Mouse (Mus musculus): Measurements from ENCODE around the gene Mrpl34. TPM values are rescaled to one million over a fixed set of nuclear protein-coding genes. Genes with fewer than 3 reads are reported as not detected.

Gene Mrpl34
- polyA plus RNA-seq, 1 experiment from 2014 or later = 178 TPM

- Histone ChIP-seq H3K9me3 (ENCODE audit: control insufficient read depth, low read length) (no peaks in the 10 kb centered on the region), H3K4me1 (ENCODE audit: control insufficient read depth, insufficient read depth, low read length) (peaks cover 11% of the 10 kb centered on the region; the same call in 1 of the 2 replicates), H3K27ac (ENCODE audit: low read depth, low read length) (no peak overlapping the region), H3K36me3 (ENCODE audit: control insufficient read depth, insufficient read depth, low read length) (peaks cover 47% of the 10 kb centered on the region), H3K9ac (ENCODE audit: low read depth, low read length) (no peak overlapping the region), H3K27me3 (ENCODE audit: control insufficient read depth, insufficient read depth, low read length) (no peaks in the 10 kb centered on the region), H3K4me2 (replicated peaks; ENCODE audit: low read depth, low read length) (no peak overlapping the region), H3K4me3 (ENCODE audit: low read length) (no peak overlapping the region)
- ATAC-seq (ENCODE audit: low FRiP score, low TSS enrichment) = no peak
- WGBS = 90% methylated on average over 8 of the region's 8 CpGs
These were observed 8.0 kb downstream of the Mrpl34 start for GRCm38 (mm10) chr8:71472601-71473386.

GRCm38 (mm10) chr8:71474344-71474743 lies 9.6 kb downstream of the Mrpl34 start:
- no peak overlapping the region for H3K27ac ChIP-seq (ENCODE audit: low read depth, low read length)
- no peak overlapping the region for H3K4me2 ChIP-seq (replicated peaks; ENCODE audit: low read depth, low read length)
- no peaks in the 10 kb centered on the region for H3K27me3 ChIP-seq (ENCODE audit: control insufficient read depth, insufficient read depth, low read length)
- H3K4me1 ChIP-seq (ENCODE audit: control insufficient read depth, insufficient read depth, low read length) = peaks cover 11% of the 10 kb centered on the region; the same call in 1 of the 2 replicates
- no peak overlapping the region for H3K4me3 ChIP-seq (ENCODE audit: low read length)
- WGBS = 94% methylated on average over 18 of the region's 18 CpGs
- H3K36me3 ChIP-seq (ENCODE audit: control insufficient read depth, insufficient read depth, low read length) = peaks cover 47% of the 10 kb centered on the region
- H3K9me3 ChIP-seq (ENCODE audit: control insufficient read depth, low read length) = no peaks in the 10 kb centered on the region
- H3K9ac ChIP-seq (ENCODE audit: low read depth, low read length) = no peak overlapping the region
- no peak for ATAC-seq (ENCODE audit: low FRiP score, low TSS enrichment)

GRCm38 (mm10) chr8:71474785-71475701 lies 10.3 kb downstream of the Mrpl34 start:
- 0 out of 2 replicates have a peak overlapping the region, but pooled peaks have one; percentile 68 for H3K27ac ChIP-seq (ENCODE audit: low read depth, low read length)
- H3K27me3 ChIP-seq (ENCODE audit: control insufficient read depth, insufficient read depth, low read length) = no peaks in the 10 kb centered on the region
- no peak for ATAC-seq (ENCODE audit: low FRiP score, low TSS enrichment)
- peaks cover 11% of the 10 kb centered on the region; the same call in 1 of the 2 replicates for H3K4me1 ChIP-seq (ENCODE audit: control insufficient read depth, insufficient read depth, low read length)
- no peak overlapping the region for H3K4me3 ChIP-seq (ENCODE audit: low read length)
- no peak overlapping the region for H3K4me2 ChIP-seq (replicated peaks; ENCODE audit: low read depth, low read length)
- no peak overlapping the region for H3K9ac ChIP-seq (ENCODE audit: low read depth, low read length)
- peaks cover 47% of the 10 kb centered on the region for H3K36me3 ChIP-seq (ENCODE audit: control insufficient read depth, insufficient read depth, low read length)
- WGBS = 88% methylated on average over 25 of the region's 25 CpGs
- no peaks in the 10 kb centered on the region for H3K9me3 ChIP-seq (ENCODE audit: control insufficient read depth, low read length)

GRCm38 (mm10) chr8:71475702-71476075 lies 10.9 kb downstream of the Mrpl34 start:
- Histone ChIP-seq H3K9ac (ENCODE audit: low read depth, low read length) (peak overlapping the region; percentile 72; the same call in 1 of the 2 replicates), H3K27me3 (ENCODE audit: control insufficient read depth, insufficient read depth, low read length) (no peaks in the 10 kb centered on the region), H3K4me3 (ENCODE audit: low read length) (peak overlapping the region; percentile 53), H3K36me3 (ENCODE audit: control insufficient read depth, insufficient read depth, low read length) (peaks cover 46% of the 10 kb centered on the region), H3K27ac (ENCODE audit: low read depth, low read length) (peak overlapping the region; percentile 68), H3K4me1 (ENCODE audit: control insufficient read depth, insufficient read depth, low read length) (peaks cover 11% of the 10 kb centered on the region), H3K9me3 (ENCODE audit: control insufficient read depth, low read length) (no peaks in the 10 kb centered on the region), H3K4me2 (replicated peaks; ENCODE audit: low read depth, low read length) (peak overlapping the region; percentile 89)
- no peak; the same call in 1 of the 2 replicates for ATAC-seq (ENCODE audit: low FRiP score, low TSS enrichment)
- WGBS = 25% methylated on average over 4 of the region's 4 CpGs

- peak overlapping the region; percentile 72 for H3K9ac ChIP-seq (ENCODE audit: low read depth, low read length)
- H3K36me3 ChIP-seq (ENCODE audit: control insufficient read depth, insufficient read depth, low read length) = peaks cover 40% of the 10 kb centered on the region
- no peaks in the 10 kb centered on the region for H3K27me3 ChIP-seq (ENCODE audit: control insufficient read depth, insufficient read depth, low read length)
- 1% methylated on average over 54 of the region's 121 CpGs for WGBS
- peak; percentile 75 for ATAC-seq (ENCODE audit: low FRiP score, low TSS enrichment)
- peak overlapping the region; percentile 89 for H3K4me2 ChIP-seq (replicated peaks; ENCODE audit: low read depth, low read length)
- H3K27ac ChIP-seq (ENCODE audit: low read depth, low read length) = peak overlapping the region; percentile 68
- H3K9me3 ChIP-seq (ENCODE audit: control insufficient read depth, low read length) = no peaks in the 10 kb centered on the region
- peak overlapping the region; percentile 53 for H3K4me3 ChIP-seq (ENCODE audit: low read length)
- H3K4me1 ChIP-seq (ENCODE audit: control insufficient read depth, insufficient read depth, low read length) = peaks cover 14% of the 10 kb centered on the region
These were observed 11.6 kb downstream of the Mrpl34 start for GRCm38 (mm10) chr8:71476099-71476940.

GRCm38 (mm10) chr8:71477196-71477845 lies 12.6 kb downstream of the Mrpl34 start:
- H3K36me3 ChIP-seq (ENCODE audit: control insufficient read depth, insufficient read depth, low read length) = peaks cover 35% of the 10 kb centered on the region
- peak overlapping the region; percentile 89 for H3K4me2 ChIP-seq (replicated peaks; ENCODE audit: low read depth, low read length)
- 48% methylated on average over 14 of the region's 14 CpGs for WGBS
- H3K9me3 ChIP-seq (ENCODE audit: control insufficient read depth, low read length) = no peaks in the 10 kb centered on the region
- ATAC-seq (ENCODE audit: low FRiP score, low TSS enrichment) = no peak
- H3K27ac ChIP-seq (ENCODE audit: low read depth, low read length) = no peak overlapping the region
- peak overlapping the region; percentile 53 for H3K4me3 ChIP-seq (ENCODE audit: low read length)
- peaks cover 14% of the 10 kb centered on the region for H3K4me1 ChIP-seq (ENCODE audit: control insufficient read depth, insufficient read depth, low read length)
- no peaks in the 10 kb centered on the region for H3K27me3 ChIP-seq (ENCODE audit: control insufficient read depth, insufficient read depth, low read length)
- peak overlapping the region; percentile 72 for H3K9ac ChIP-seq (ENCODE audit: low read depth, low read length)

- Histone ChIP-seq H3K27me3 (ENCODE audit: control insufficient read depth, insufficient read depth, low read length) (no peaks in the 10 kb centered on the region), H3K27ac (ENCODE audit: low read depth, low read length) (no peak overlapping the region), H3K36me3 (ENCODE audit: control insufficient read depth, insufficient read depth, low read length) (peaks cover 22% of the 10 kb centered on the region), H3K4me2 (replicated peaks; ENCODE audit: low read depth, low read length) (no peak overlapping the region), H3K9ac (ENCODE audit: low read depth, low read length) (no peak overlapping the region), H3K4me1 (ENCODE audit: control insufficient read depth, insufficient read depth, low read length) (peaks cover 14% of the 10 kb centered on the region), H3K4me3 (ENCODE audit: low read length) (no peak overlapping the region), H3K9me3 (ENCODE audit: control insufficient read depth, low read length) (no peaks in the 10 kb centered on the region)
- no peak for ATAC-seq (ENCODE audit: low FRiP score, low TSS enrichment)
- WGBS = 94% methylated on average over 11 of the region's 11 CpGs
These were observed 14.2 kb downstream of the Mrpl34 start for GRCm38 (mm10) chr8:71478943-71479342.

GRCm38 (mm10) chr8:71483932-71484331 lies 19.2 kb downstream of the Mrpl34 start:
- Histone ChIP-seq H3K9ac (ENCODE audit: low read depth, low read length) (no peak overlapping the region), H3K27me3 (ENCODE audit: control insufficient read depth, insufficient read depth, low read length) (no peaks in the 10 kb centered on the region), H3K36me3 (ENCODE audit: control insufficient read depth, insufficient read depth, low read length) (peaks cover 9% of the 10 kb centered on the region; the same call in 1 of the 2 replicates), H3K4me2 (replicated peaks; ENCODE audit: low read depth, low read length) (no peak overlapping the region), H3K27ac (ENCODE audit: low read depth, low read length) (no peak overlapping the region), H3K9me3 (ENCODE audit: control insufficient read depth, low read length) (no peaks in the 10 kb centered on the region), H3K4me3 (ENCODE audit: low read length) (no peak overlapping the region), H3K4me1 (ENCODE audit: control insufficient read depth, insufficient read depth, low read length) (peaks cover 8% of the 10 kb centered on the region)
- WGBS = 53% methylated on average over 8 of the region's 8 CpGs
- no peak for ATAC-seq (ENCODE audit: low FRiP score, low TSS enrichment)
